ENCODE assay signal across 19 mouse cellular contexts in the genomic region with DNA sequence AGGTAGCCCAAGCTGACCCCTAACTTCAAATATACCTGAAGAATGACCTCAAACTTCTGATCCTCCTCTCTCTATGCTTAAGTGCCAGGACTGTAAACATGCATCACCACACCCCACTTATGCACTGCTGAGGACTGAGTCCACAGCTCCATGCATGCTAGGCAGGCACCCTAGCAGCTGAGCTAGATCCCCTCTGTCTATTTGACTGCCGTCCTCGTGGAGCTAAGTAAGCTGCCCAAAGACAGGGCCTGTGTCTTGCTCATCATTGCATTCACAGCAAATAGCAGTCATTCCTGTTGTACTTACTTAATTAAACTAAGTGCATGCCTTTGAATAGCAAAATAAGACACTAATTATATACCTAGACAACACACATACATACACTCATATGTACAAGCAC. TPM values are rescaled to one million over a fixed set of nuclear protein-coding genes. Genes with fewer than 3 reads are reported as not detected.
DNase-seq lines count a peak whose midpoint lies in the region; ATAC-seq lines count a peak whose summit lies in the region.
"Had no signal": no experiment of that assay in that cellular context is flagged by ENCODE, and none has a peak within 500 bp of the region (broad histone marks: within the 10 kb centered on the region; RNA-seq: fewer than 3 reads in every experiment).

No protein-coding gene starts in this region.

- no peaks in the 10 kb centered on the region for H3K9me3 ChIP-seq in limb, embryonic 11.5 days (ENCODE audit: control insufficient read depth, low read length)
- no peaks in the 10 kb centered on the region for H3K9me3 ChIP-seq in limb, embryonic 10.5 days (replicated peaks)
- H3K9me3 ChIP-seq: embryonic facial prominence, embryonic 12.5 days; forebrain, embryonic 15.5 days; heart, embryonic 15.5 days; hindbrain, embryonic 15.5 days had no signal

- H3K36me3 ChIP-seq in limb, embryonic 11.5 days (ENCODE audit: control insufficient read depth, insufficient read depth, low read length), result no peaks in the 10 kb centered on the region
- no peaks in the 10 kb centered on the region for H3K36me3 ChIP-seq in limb, embryonic 10.5 days
- H3K36me3 ChIP-seq: embryonic facial prominence, embryonic 12.5 days; forebrain, embryonic 15.5 days; heart, embryonic 15.5 days; hindbrain, embryonic 15.5 days had no signal

- no peak overlapping the region for H3K4me3 ChIP-seq in limb, embryonic 11.5 days (ENCODE audit: low read depth, low read length)
- no peak overlapping the region for H3K4me3 ChIP-seq in limb, embryonic 10.5 days
- H3K4me3 ChIP-seq: embryonic facial prominence, embryonic 12.5 days; forebrain, embryonic 15.5 days; heart, embryonic 15.5 days; hindbrain, embryonic 15.5 days had no signal

- peaks cover 3% of the 10 kb centered on the region; the same call in 1 of the 2 replicates for H3K4me1 ChIP-seq in limb, embryonic 11.5 days (ENCODE audit: control insufficient read depth, insufficient read depth, low read length)
- peaks cover 26% of the 10 kb centered on the region for H3K4me1 ChIP-seq in limb, embryonic 10.5 days

- WGBS in limb, embryonic 11.5 days, result 71% methylated on average over 2 of the region's 2 CpGs
- WGBS in limb, embryonic 10.5 days, result 80% methylated on average over 2 of the region's 2 CpGs

- H3K4me2 ChIP-seq in limb, embryonic 11.5 days (ENCODE audit: low read depth, severe bottlenecking), result no peak overlapping the region
- H3K4me2 ChIP-seq: embryonic facial prominence, embryonic 12.5 days; forebrain, embryonic 15.5 days; heart, embryonic 11.5 days; heart, embryonic 15.5 days; hindbrain, embryonic 15.5 days had no signal

- no peak for ATAC-seq in limb, embryonic 11.5 days (ENCODE audit: insufficient number of reproducible peaks, low FRiP score, low TSS enrichment, low read depth)
- ATAC-seq in activated CD4-positive, CD25-positive, alpha-beta regulatory T cell, adult 4 months, result no peak
- ATAC-seq: forebrain, embryonic 15.5 days had no signal

- no peak overlapping the region for H3K9ac ChIP-seq in limb, embryonic 11.5 days (ENCODE audit: low read length)
- H3K9ac ChIP-seq: embryonic facial prominence, embryonic 12.5 days; forebrain, embryonic 15.5 days; heart, embryonic 15.5 days; hindbrain, embryonic 15.5 days had no signal

- H3K27me3 ChIP-seq in limb, embryonic 11.5 days (ENCODE audit: control insufficient read depth, insufficient read depth, low read length), result no peaks in the 10 kb centered on the region
- H3K27me3 ChIP-seq in limb, embryonic 10.5 days (ENCODE audit: low read depth, poor library complexity, severe bottlenecking), result peaks cover 24% of the 10 kb centered on the region
- H3K27me3 ChIP-seq: hindbrain, embryonic 15.5 days; Patski had no signal

- no peak overlapping the region for H3K27ac ChIP-seq in limb, embryonic 11.5 days (replicated peaks; ENCODE audit: low read depth, low read length)
- H3K27ac ChIP-seq in limb, embryonic 10.5 days, result no peak overlapping the region
- H3K27ac ChIP-seq: embryonic facial prominence, embryonic 12.5 days; forebrain, embryonic 15.5 days; heart, embryonic 15.5 days; hindbrain, embryonic 15.5 days had no signal

- peak; percentile 15 for DNase-seq in cerebellum, adult 9-10 months
- no peak for DNase-seq in cerebellum, adult 9-11 months
- peak; percentile 3 for DNase-seq in kidney, adult 9 months
- DNase-seq in kidney, postnatal 25 days, result no peak
- DNase-seq in limb, embryonic 11.5 days (ENCODE audit: low spot score), result peak; percentile 14
- DNase-seq in limb, embryonic 10.5 days (ENCODE audit: low spot score), result no peak
- DNase-seq in A20 (ENCODE audit: low read depth, low spot score), result peak; percentile 17
- DNase-seq: adrenal gland, adult 2 months; adrenal gland, postnatal 36 days; cerebellum, adult 2 months; cerebellum, postnatal 25 days; gastrocnemius, postnatal 36 days had no signal

RNA-seq across cellular contexts. Expression of a gene that starts 2.4 kb away (rescaled TPM):
- polyA plus RNA-seq in limb, embryonic 11.5 days (2014; fragmentation: Nextera tagmentation; extraction: Ambion mirVana), result 1.4 TPM in 2 replicates
- polyA plus RNA-seq in limb, embryonic 10.5 days (2016; fragmentation: Nextera tagmentation; extraction: Ambion mirVana), result 1.0 and 1.3 TPM in 2 replicates
- polyA plus RNA-seq in activated CD4-positive, CD25-positive, alpha-beta regulatory T cell, adult 4 months (2017; shearing (Covaris generic)), result 1 to 10 TPM; 4.4 to 5.1 TPM

Comparison
In these comparisons a context has a peak if more than half of its experiments do, and no peak if none do; other contexts are left out.
1. DNase-seq: peak in cerebellum, adult 9-10 months (single experiment), kidney, adult 9 months (single experiment), limb, embryonic 11.5 days (single experiment) and A20 (single experiment); none in cerebellum, adult 9-11 months (single experiment), kidney, postnatal 25 days (0 of 2) and limb, embryonic 10.5 days (single experiment).